Mouse (Mus musculus): ENCODE measurements around the gene 1700029I15Rik.

Gene 1700029I15Rik

GRCm38 (mm10) chr2:92425366-92425765 lies 43.0 kb downstream of the 1700029I15Rik start:
- DNase-seq (ENCODE audit: low read depth, low spot score): no peak

DNA sequence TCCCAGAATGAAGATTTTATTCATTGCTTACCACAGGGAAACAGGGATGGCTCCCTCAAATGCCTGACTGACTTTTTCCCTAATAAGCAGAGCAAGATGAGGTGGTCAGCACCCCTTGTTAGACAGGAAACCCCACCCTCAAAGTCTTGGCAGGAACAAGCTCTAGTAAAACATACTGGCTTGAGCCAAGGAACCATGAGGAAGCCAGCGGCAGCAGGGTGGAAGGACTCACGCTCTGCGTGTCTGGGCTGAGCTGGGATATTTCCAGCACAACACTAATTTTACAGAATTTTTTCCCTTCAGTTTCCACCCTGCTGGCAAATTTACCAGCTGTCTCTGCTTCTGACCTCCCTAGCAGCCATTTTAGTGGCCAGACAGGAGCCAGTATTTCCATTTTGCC lies 44.1 kb downstream of the 1700029I15Rik start:
- DNase-seq (ENCODE audit: low read depth, low spot score): no peak

GRCm38 (mm10) chr2:92427882-92428281 lies 45.5 kb downstream of the 1700029I15Rik start:
- DNase-seq (ENCODE audit: low read depth, low spot score): no peak

DNA sequence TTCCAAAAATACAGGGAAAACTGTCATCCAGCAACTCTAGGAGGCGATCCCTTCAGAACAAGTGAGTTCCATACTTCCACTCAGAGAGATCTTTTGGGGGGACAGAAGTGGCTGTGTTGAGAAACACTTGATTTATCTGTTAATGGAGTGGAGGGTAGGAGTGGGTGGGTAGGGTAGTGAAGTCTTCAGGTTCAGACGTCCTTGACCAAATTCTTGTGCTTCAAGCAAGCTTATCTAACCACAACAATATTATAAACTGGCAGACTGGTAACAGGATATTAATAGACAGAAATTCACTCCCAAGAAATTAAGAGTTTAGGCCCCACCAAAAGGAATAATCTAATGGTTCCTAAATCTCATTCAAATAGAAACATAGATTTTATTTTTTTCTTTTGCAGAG lies 47.8 kb downstream of the 1700029I15Rik start:
- no peak for DNase-seq (ENCODE audit: low read depth, low spot score)

GRCm38 (mm10) chr2:92430723-92431541 lies 48.6 kb downstream of the 1700029I15Rik start:
- DNase-seq (ENCODE audit: low read depth, low spot score): no peak

DNA sequence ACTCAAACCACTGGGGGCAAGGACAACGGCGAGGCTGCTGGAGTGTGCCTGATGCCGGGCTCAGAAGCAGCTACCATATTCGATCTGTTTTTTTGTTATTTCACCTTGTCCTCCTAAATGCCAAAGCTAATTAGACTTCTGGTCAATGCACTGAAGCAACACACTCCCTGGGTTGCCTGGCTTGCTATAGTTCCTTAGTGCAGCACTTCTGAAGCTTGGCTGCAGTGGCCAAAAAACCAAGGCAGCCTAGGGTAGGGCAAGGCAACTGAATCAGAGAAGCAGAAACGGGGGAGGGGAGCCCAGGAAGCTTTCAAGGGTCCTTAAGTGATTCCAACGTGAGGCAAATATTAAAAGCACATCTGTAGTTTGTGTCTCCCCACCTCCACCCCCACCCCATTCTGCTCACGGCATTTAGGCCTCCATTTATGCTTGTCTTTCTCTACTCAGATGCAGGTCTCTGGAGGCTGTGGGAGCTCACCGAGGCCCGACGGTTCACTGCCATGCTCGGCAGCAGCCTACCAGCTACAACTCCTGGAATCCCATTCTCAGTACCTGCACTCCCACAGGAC lies 49.4 kb downstream of the 1700029I15Rik start:
- no peak for DNase-seq (ENCODE audit: low read depth, low spot score)

DNA sequence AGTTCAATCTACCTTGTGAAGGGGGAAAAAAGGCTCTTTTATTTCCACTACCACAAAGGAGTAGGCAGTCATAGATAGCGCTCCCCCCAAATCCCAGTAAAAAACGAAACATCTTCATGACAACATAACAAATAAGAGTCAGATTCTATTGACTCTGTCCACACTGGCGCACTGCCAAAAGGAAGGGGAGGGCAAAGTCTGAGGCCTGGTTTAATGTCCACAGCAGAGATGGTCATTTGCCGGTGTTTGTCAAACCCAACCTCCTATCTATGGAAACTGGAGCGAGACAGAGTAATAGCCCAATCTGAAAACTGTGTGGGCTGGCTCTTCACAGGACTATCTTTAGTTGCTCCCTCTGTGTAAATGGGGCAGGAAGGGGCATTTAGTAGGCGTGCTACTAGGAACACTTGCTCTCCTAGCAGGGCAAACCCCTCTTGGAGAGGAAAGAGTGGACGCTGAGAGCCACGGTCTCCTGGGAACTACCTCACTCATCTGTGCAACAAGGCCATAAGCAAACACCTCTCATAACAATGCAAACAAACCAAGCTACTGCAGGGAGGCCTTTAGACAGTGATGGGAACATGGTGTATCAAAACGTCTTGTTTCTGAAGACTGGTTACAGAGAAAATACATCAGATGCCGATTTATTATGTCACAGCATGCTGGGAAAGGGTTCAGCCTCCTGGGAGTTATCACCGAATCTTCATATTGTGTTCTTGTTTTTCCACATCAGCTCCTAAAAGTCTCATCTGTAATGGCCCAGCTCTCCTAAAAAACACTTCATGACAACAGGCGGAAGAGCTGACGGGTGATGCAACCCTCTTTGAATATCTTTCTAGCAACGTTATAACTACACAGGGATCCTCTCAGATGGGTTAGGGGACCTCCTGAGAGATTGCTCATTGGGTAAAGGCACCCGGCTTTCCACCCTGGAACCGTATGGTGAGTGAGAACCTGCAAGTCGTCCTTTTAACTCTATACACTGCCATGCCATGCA lies 50.3 kb downstream of the 1700029I15Rik start:
- no peak for DNase-seq (ENCODE audit: low read depth, low spot score)

GRCm38 (mm10) chr2:92433578-92434374 lies 51.4 kb downstream of the 1700029I15Rik start, which contains the start of gene Cry2:
Cry2 (minus strand) TSS chr2:92434043.
- DNase-seq (ENCODE audit: low read depth, low spot score): peak; percentile 94

DNA sequence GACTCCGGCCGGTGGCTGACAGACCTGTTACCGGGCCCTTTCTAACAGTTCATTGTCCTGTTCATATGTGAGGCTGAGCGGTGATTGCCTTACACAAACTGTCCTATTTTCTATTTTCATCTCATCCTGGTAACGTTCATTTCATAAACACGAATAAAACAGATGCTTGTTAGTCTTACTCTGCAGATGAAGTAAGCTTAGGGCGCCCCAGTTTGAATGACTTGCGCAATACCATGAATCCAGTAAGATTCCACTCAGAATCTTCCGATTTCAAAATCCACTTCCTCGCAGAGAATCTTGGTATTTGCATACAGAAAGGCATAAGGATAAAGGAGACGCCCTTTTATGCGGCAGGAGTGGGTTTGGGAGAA lies 52.0 kb downstream of the 1700029I15Rik start:
- DNase-seq (ENCODE audit: low read depth, low spot score): no peak

DNA sequence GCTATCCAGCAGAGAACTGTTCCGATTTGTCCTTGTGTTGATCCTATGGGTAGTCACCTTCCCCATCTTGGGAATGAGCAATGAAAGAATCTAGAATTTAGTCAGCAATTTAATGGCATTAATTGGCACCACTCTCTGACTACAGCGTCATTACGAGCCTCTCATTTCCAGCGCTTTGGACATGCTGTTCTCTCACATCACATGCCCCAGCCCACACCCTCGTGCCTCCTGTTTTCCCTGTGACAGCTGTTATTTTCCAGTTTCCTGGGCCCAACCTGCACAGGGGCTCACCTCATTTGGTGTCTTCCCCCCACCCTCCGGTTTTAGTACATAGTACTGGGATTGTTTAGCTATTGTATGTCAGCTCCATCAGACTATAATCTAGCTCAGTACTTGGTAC lies 52.7 kb downstream of the 1700029I15Rik start:
- DNase-seq (ENCODE audit: low read depth, low spot score): no peak
